Mouse (Mus musculus) heart, embryonic 12.5 days (tissue): ENCODE results near the gene Gm21970. TPM values are rescaled to one million over a fixed set of nuclear protein-coding genes. Genes with fewer than 3 reads are reported as not detected.
A peak's percentile ranks its signal among the peaks of the same experiment; 100 is the strongest.

Source experiments
- ATAC-seq: fragments of 200-750 bp; cut with Nextera tagmentation; 2 replicates; pipeline ENCODE4 v1.8.0; 2017; ENCODE audit warnings: moderate TSS enrichment, moderate library complexity; ENCODE audit not compliant: insufficient number of reproducible peaks, low FRiP score
- H3K27ac ChIP-seq: fragments of 300-500 bp; sonication (generic); 2 replicates; pipeline ENCODE4 v1.5.1; 2016; ENCODE audit warnings: mild to moderate bottlenecking, moderate library complexity; ENCODE audit not compliant: poor library complexity, severe bottlenecking
- H3K27me3 ChIP-seq: fragments of 300-500 bp; sonication (generic); replicated peaks from 2 replicates; pipeline ENCODE4 v1.6.1; 2016; ENCODE audit warnings: mild to moderate bottlenecking, moderate library complexity
- H3K36me3 ChIP-seq: fragments of 300-500 bp; sonication (generic); 2 replicates; pipeline ENCODE4 v1.6.1; 2016; ENCODE audit warnings: mild to moderate bottlenecking, moderate library complexity
- H3K4me1 ChIP-seq: fragments of 300-500 bp; sonication (generic); replicated peaks from 2 replicates; pipeline ENCODE4 v1.6.1; 2016; ENCODE audit warnings: mild to moderate bottlenecking
- H3K4me2 ChIP-seq: fragments of 300-500 bp; sonication (generic); 2 replicates; pipeline ENCODE4 v1.6.1; 2016; ENCODE audit warnings: mild to moderate bottlenecking, moderate library complexity
- H3K4me3 ChIP-seq: fragments of 300-500 bp; sonication (generic); 2 replicates; pipeline ENCODE4 v1.5.1; 2016; ENCODE audit warnings: mild to moderate bottlenecking
- H3K9ac ChIP-seq: fragments of 300-500 bp; sonication (generic); 2 replicates; pipeline ENCODE4 v1.6.1; 2016; ENCODE audit warnings: mild to moderate bottlenecking, moderate library complexity
- H3K9me3 ChIP-seq: fragments of 300-500 bp; sonication (generic); replicated peaks from 2 replicates; pipeline ENCODE4 v1.6.1; 2016; ENCODE audit warnings: mild to moderate bottlenecking, moderate library complexity
- WGBS: fragments of 180-500 bp; shearing (Covaris S2); methylation state at CpG from one replicate; pipeline ENCODE4 v1.1.7; 2016; 5-methylcytosine and 5-hydroxymethylcytosine counted together
- polyA plus RNA-seq: library from polyadenylated mRNA; unstranded; fragments of >200 nt; fragmentation: Nextera tagmentation; extraction: Ambion mirVana; gene quantifications from 2 replicates; pipeline ENCODE4 v1.2.1, GENCODE M21; 2016

The Gm21970 gene
- polyA plus RNA-seq, 1 experiment from 2014 or later = not detected

- H3K9ac ChIP-seq = peak overlapping the region; percentile 78
- H3K36me3 ChIP-seq = peaks cover 5% of the 10 kb centered on the region; the same call in 1 of the 2 replicates
- peaks cover 28% of the 10 kb centered on the region for H3K4me1 ChIP-seq
- peak overlapping the region; percentile 79 for H3K4me3 ChIP-seq
- peaks cover 4% of the 10 kb centered on the region for H3K9me3 ChIP-seq
- WGBS = 2% methylated on average over 44 of the region's 44 CpGs
- peak; percentile 99 for ATAC-seq
- peak overlapping the region; percentile 98 for H3K4me2 ChIP-seq
- no peaks in the 10 kb centered on the region for H3K27me3 ChIP-seq
- peak overlapping the region; percentile 69 for H3K27ac ChIP-seq
Measured at GRCm38 (mm10) chr16:91464594-91465504, 73.3 kb downstream of the Gm21970 start.

GRCm38 (mm10) chr16:91465505-91466240, 74.2 kb downstream of the Gm21970 start:
- no peaks in the 10 kb centered on the region for H3K27me3 ChIP-seq
- no peak overlapping the region for H3K27ac ChIP-seq
- H3K36me3 ChIP-seq = peaks cover 5% of the 10 kb centered on the region; the same call in 1 of the 2 replicates
- no peak for ATAC-seq
- peaks cover 28% of the 10 kb centered on the region for H3K4me1 ChIP-seq
- 58% methylated on average over 13 of the region's 13 CpGs for WGBS
- peak overlapping the region; percentile 98 for H3K4me2 ChIP-seq
- H3K9ac ChIP-seq = peak overlapping the region; percentile 74
- H3K9me3 ChIP-seq = peaks cover 4% of the 10 kb centered on the region
- H3K4me3 ChIP-seq = peak overlapping the region; percentile 79

DNA sequence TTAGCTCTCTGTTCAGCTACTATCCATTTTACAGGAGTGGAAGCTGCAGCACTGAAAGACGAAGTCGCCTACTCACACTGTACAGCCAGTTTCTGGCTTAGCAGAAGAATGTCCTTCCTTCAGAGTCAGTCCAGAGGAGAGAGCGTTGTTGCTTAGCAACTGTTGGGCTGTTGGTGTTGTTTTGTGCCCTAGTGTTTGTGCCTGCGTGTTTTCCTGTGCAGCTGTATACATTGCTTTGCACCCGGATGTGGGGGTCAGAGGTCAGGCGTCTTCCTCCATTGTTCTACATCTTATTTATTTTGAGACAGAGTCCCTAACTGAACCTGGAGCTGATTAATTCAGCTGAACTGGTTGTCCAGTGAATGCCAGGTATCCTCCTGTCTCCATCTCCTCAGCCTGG, 75.0 kb downstream of the Gm21970 start:
- peaks cover 28% of the 10 kb centered on the region for H3K4me1 ChIP-seq
- H3K27me3 ChIP-seq = no peaks in the 10 kb centered on the region
- H3K36me3 ChIP-seq = peaks cover 5% of the 10 kb centered on the region; the same call in 1 of the 2 replicates
- 56% methylated on average over 6 of the region's 6 CpGs for WGBS
- H3K9ac ChIP-seq = no peak overlapping the region
- no peak overlapping the region for H3K27ac ChIP-seq
- no peak for ATAC-seq
- peak overlapping the region; percentile 23; the same call in 1 of the 2 replicates for H3K4me2 ChIP-seq
- H3K9me3 ChIP-seq = peaks cover 4% of the 10 kb centered on the region
- H3K4me3 ChIP-seq = no peak overlapping the region

Other genes with a start within 250 kb of the Gm21970 start
- gene Olig2, start 166.3 kb upstream of the Gm21970 start, polyA plus RNA-seq = not detected in 2 replicates
- gene Olig1, start 121.9 kb upstream of the Gm21970 start, polyA plus RNA-seq = not detected in 2 replicates
- gene Ifnar2, start 18.9 kb upstream of the Gm21970 start, polyA plus RNA-seq = 51.3 and 52.2 TPM in 2 replicates
- gene Il10rb, start 14.4 kb downstream of the Gm21970 start, polyA plus RNA-seq = 40.1 and 42.6 TPM in 2 replicates
- gene Ifnar1, start 93.5 kb downstream of the Gm21970 start, polyA plus RNA-seq = 40.0 and 40.1 TPM in 2 replicates
- 99.4 and 110 TPM in 2 replicates for gene Ifngr2, start 155.4 kb downstream of the Gm21970 start, polyA plus RNA-seq
- gene Tmem50b, start 206.1 kb downstream of the Gm21970 start, polyA plus RNA-seq = 57.4 and 60.8 TPM in 2 replicates
- gene Dnajc28, start 227.3 kb downstream of the Gm21970 start, polyA plus RNA-seq = 3.5 and 3.8 TPM in 2 replicates